Mouse (Mus musculus) frontal cortex, postnatal 10 days (tissue): Measurements from ENCODE around the gene Ap3s2.

Source experiments
- DNase-seq, 2 experiments: peaks; one replicate each; pipeline ENCODE4 v3.0.0; 2022; ENCODE audit warnings: low spot score in 2 of 2, mixed read lengths in 1 of 2

Gene Ap3s2

GRCm38 (mm10) chr7:79844090-79844802, 76.2 kb downstream of the Ap3s2 start:
- DNase-seq: no peak

- DNase-seq: no peak
Measured at GRCm38 (mm10) chr7:79842163-79842562, 78.3 kb downstream of the Ap3s2 start.

GRCm38 (mm10) chr7:79837247-79837646, 83.2 kb downstream of the Ap3s2 start:
- DNase-seq: no peak

- no peak for DNase-seq
Measured at GRCm38 (mm10) chr7:79835196-79835595, 85.3 kb downstream of the Ap3s2 start.

- no peak for DNase-seq
Measured at GRCm38 (mm10) chr7:79832980-79833379, 87.5 kb downstream of the Ap3s2 start.

DNA sequence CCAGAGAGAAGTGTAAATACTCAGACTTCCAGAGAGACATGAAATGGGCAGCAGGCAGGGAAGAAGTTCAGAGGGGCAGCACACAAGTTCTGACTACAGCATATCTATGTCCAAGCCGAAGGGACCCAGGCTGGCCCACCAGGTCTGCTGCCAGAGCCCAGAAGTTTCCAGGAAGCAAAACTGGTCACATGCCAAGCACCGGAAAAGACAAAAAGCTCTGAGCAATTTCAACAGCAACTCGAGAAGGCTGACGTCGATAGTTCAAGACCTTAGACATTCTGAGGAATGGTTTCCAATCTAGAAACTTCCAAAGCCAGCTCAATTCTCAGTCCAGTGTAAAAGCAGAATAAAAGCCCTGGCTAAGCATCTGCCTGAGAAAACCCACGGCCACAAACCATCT, 88.9 kb downstream of the Ap3s2 start:
- no peak for DNase-seq

GRCm38 (mm10) chr7:79831145-79831544, 89.3 kb downstream of the Ap3s2 start:
- no peak for DNase-seq

- no peak for DNase-seq
Measured at GRCm38 (mm10) chr7:79828341-79828740, 92.1 kb downstream of the Ap3s2 start.
